Mouse (Mus musculus): ENCODE results near the gene Mcm2.

GRCm38 (mm10) chr6:88881334-88881733 lies 17.2 kb downstream of the Mcm2 start:
- no peak for TF ChIP-seq EP300 (optimal IDR thresholded peaks at IDR 0.05)
- TF ChIP-seq CTCF (IDR thresholded peaks at IDR 0.05; ENCODE audit: low read depth), result no peak

Data from stomach, postnatal 0 days (tissue).